Mouse (Mus musculus): Measurements from ENCODE around the gene Mrps23.

Gene Mrps23

GRCm38 (mm10) chr11:88248636-88249035 is 44.4 kb downstream of the Mrps23 start:
- DNase-seq (ENCODE audit: low spot score) = no peak

- DNase-seq (ENCODE audit: low spot score) = no peak
Measured at GRCm38 (mm10) chr11:88250568-88250967, 46.4 kb downstream of the Mrps23 start.

GRCm38 (mm10) chr11:88251295-88251694 is 47.1 kb downstream of the Mrps23 start:
- DNase-seq (ENCODE audit: low spot score) = no peak

- DNase-seq (ENCODE audit: low spot score) = peak; percentile 92
Measured at GRCm38 (mm10) chr11:88251972-88252766, 48.0 kb downstream of the Mrps23 start.

GRCm38 (mm10) chr11:88252767-88253513 is 48.8 kb downstream of the Mrps23 start:
- DNase-seq (ENCODE audit: low spot score) = peak; percentile 76

GRCm38 (mm10) chr11:88253514-88254167 is 49.5 kb downstream of the Mrps23 start:
- peak; percentile 66 for DNase-seq (ENCODE audit: low spot score)

GRCm38 (mm10) chr11:88257700-88258099 is 53.5 kb downstream of the Mrps23 start:
- DNase-seq (ENCODE audit: low spot score) = no peak

GRCm38 (mm10) chr11:88258212-88258611 is 54.0 kb downstream of the Mrps23 start:
- DNase-seq (ENCODE audit: low spot score) = no peak

GRCm38 (mm10) chr11:88260463-88260862 is 56.3 kb downstream of the Mrps23 start:
- DNase-seq (ENCODE audit: low spot score) = no peak

Measured in retina, embryonic 14.5 days (tissue).